Mouse (Mus musculus) CH12.LX (cell line): ENCODE data around the gene Aspn. TPM values are rescaled to one million over a fixed set of nuclear protein-coding genes. Genes with fewer than 3 reads are reported as not detected.
"Not testable (repeated sequence)": the region's sequence is repeated elsewhere in the genome, so short reads cannot be mapped to it uniquely, and the experiment has no call there.

Experiments used
- DNase-seq: peaks from one replicate; pipeline ENCODE4 v3.0.0-alpha.2; 2013; ENCODE audit errors: extremely low read depth
- H3K27ac ChIP-seq: 2 replicates; pipeline ENCODE4 v1.5.1; 2012; ENCODE audit warnings: low read depth, mild to moderate bottlenecking, control low read depth, moderate library complexity; ENCODE audit not compliant: insufficient read depth
- H3K27me3 ChIP-seq: replicated peaks from 2 replicates; pipeline ENCODE3; 2012; ENCODE audit warnings: inconsistent platforms
- H3K36me3 ChIP-seq, 2 experiments: replicated peaks in 1 of 2; 2 replicates each; pipeline versions ENCODE3 to v1.6.1; 2012; ENCODE audit warnings: inconsistent platforms in 1 of 2, low read length in 1 of 2, mild to moderate bottlenecking in 1 of 2, mixed read lengths in 1 of 2, moderate library complexity in 1 of 2; ENCODE audit not compliant: control insufficient read depth in 1 of 2, insufficient read depth in 1 of 2
- H3K4me1 ChIP-seq, 2 experiments: 2 replicates each; pipeline ENCODE4 v1.6.1; 2012; ENCODE audit warnings: inconsistent platforms in 1 of 2, moderate library complexity in 1 of 2; ENCODE audit not compliant: insufficient read depth in 2 of 2, control insufficient read depth in 1 of 2
- H3K4me2 ChIP-seq: 2 replicates; pipeline ENCODE4 v1.6.1; 2012; ENCODE audit warnings: low read depth, mild to moderate bottlenecking, control low read depth; ENCODE audit not compliant: poor library complexity, insufficient read depth, severe bottlenecking
- H3K4me3 ChIP-seq, 3 experiments: fragments of 150-350 bp in 1 of 3; sonication (generic) in 1 of 3; replicated peaks in 1 of 3; 2 replicates each; pipeline versions ENCODE3 to v1.5.1; 2011 to 2012; ENCODE audit warnings: low read depth in 2 of 3, low read length in 2 of 3, mild to moderate bottlenecking in 2 of 3, moderate library complexity in 2 of 3, control low read depth in 1 of 3, improper control_type of control experiment in 1 of 3, inconsistent platforms in 1 of 3, mixed read lengths in 1 of 3; ENCODE audit not compliant: poor library complexity in 1 of 3
- H3K79me2 ChIP-seq: replicated peaks from 2 replicates; pipeline ENCODE4 v1.6.1; 2012; ENCODE audit warnings: mild to moderate bottlenecking, moderate library complexity; ENCODE audit not compliant: control insufficient read depth, poor library complexity, insufficient read depth, severe bottlenecking; ENCODE audit errors: extremely low read depth
- H3K9ac ChIP-seq: 2 replicates; pipeline ENCODE4 v1.6.1; 2012; ENCODE audit warnings: low read depth, mild to moderate bottlenecking, control low read depth, moderate library complexity; ENCODE audit not compliant: insufficient read depth
- H3K9me3 ChIP-seq: replicated peaks from 2 replicates; pipeline ENCODE3; 2012; ENCODE audit warnings: low read length, inconsistent platforms, mixed read lengths
- BHLHE40 ChIP-seq: IDR thresholded peaks from 2 replicates; pipeline ENCODE4 v1.6.1; 2011; ENCODE audit warnings: mild to moderate bottlenecking, low read depth, low read length, improper control_type of control experiment
- CHD1 ChIP-seq: IDR thresholded peaks from 2 replicates; pipeline ENCODE4 v1.6.1; 2012; ENCODE audit warnings: low read depth, low read length, improper control_type of control experiment, inconsistent platforms
- CHD2 ChIP-seq: IDR thresholded peaks from 2 replicates; pipeline ENCODE4 v1.6.1; 2011; ENCODE audit warnings: low read length, improper control_type of control experiment
- CTCF ChIP-seq, 2 experiments: IDR thresholded peaks in 1 of 2; conservative IDR thresholded peaks in 1 of 2; 2 replicates each; pipeline ENCODE4 v1.5.1; 2011 to 2012; ENCODE audit warnings: low read depth in 2 of 2, low read length in 2 of 2, improper control_type of control experiment in 1 of 2, inconsistent platforms in 1 of 2, mild to moderate bottlenecking in 1 of 2, moderate library complexity in 1 of 2
- ELF1 ChIP-seq: IDR thresholded peaks from 2 replicates; pipeline ENCODE4 v1.6.1; 2014; ENCODE audit warnings: low read depth, mild to moderate bottlenecking, inconsistent platforms, low read length, improper control_type of control experiment
- EP300 ChIP-seq: IDR thresholded peaks from 2 replicates; pipeline ENCODE4 v1.6.1; 2011; ENCODE audit warnings: low read length, improper control_type of control experiment
- ETS1 ChIP-seq: conservative IDR thresholded peaks from 2 replicates; pipeline ENCODE4 v1.6.1; 2012; ENCODE audit warnings: low read depth, mild to moderate bottlenecking, inconsistent platforms, low read length, improper control_type of control experiment, moderate library complexity
- GABPA ChIP-seq: IDR thresholded peaks from 2 replicates; pipeline ENCODE4 v1.6.1; 2012; ENCODE audit warnings: low read depth, low read length, improper control_type of control experiment, inconsistent platforms; ENCODE audit not compliant: insufficient replicate concordance
- IRF4 ChIP-seq: IDR thresholded peaks from 2 replicates; pipeline ENCODE4 v1.6.1; 2014; ENCODE audit warnings: low read depth, mild to moderate bottlenecking, inconsistent platforms, low read length, improper control_type of control experiment
- JUN ChIP-seq: IDR thresholded peaks from 2 replicates; pipeline ENCODE4 v1.6.1; 2011; ENCODE audit warnings: low read depth, mild to moderate bottlenecking, low read length, improper control_type of control experiment, moderate library complexity; ENCODE audit not compliant: insufficient read depth
- JUND ChIP-seq: conservative IDR thresholded peaks from 2 replicates; pipeline ENCODE4 v1.6.1; 2011; ENCODE audit warnings: low read depth, low read length, improper control_type of control experiment
- KAT2A ChIP-seq: IDR thresholded peaks from 2 replicates; pipeline ENCODE4 v1.6.1; 2012; ENCODE audit warnings: low read length, improper control_type of control experiment, inconsistent platforms; ENCODE audit not compliant: insufficient replicate concordance
- MAFK ChIP-seq: IDR thresholded peaks from 2 replicates; pipeline ENCODE4 v1.6.1; 2011; ENCODE audit warnings: low read length, improper control_type of control experiment; ENCODE audit not compliant: insufficient replicate concordance
- MAX ChIP-seq: IDR thresholded peaks from 2 replicates; pipeline ENCODE4 v1.6.1; 2011; ENCODE audit warnings: low read length, improper control_type of control experiment
- MAZ ChIP-seq: IDR thresholded peaks from 2 replicates; pipeline ENCODE4 v1.6.1; 2012; ENCODE audit warnings: low read depth, mild to moderate bottlenecking, inconsistent platforms, low read length, improper control_type of control experiment, moderate library complexity
- NELFE ChIP-seq: IDR thresholded peaks from 2 replicates; pipeline ENCODE4 v1.6.1; 2011; ENCODE audit warnings: low read depth, low read length, improper control_type of control experiment
- PAX5 ChIP-seq: IDR thresholded peaks from 2 replicates; pipeline ENCODE4 v1.6.1; 2012; ENCODE audit warnings: low read length, inconsistent platforms, mixed read lengths
- POLR2A ChIP-seq: IDR thresholded peaks from 2 replicates; pipeline ENCODE4 v1.6.1; 2011; ENCODE audit warnings: low read depth, mild to moderate bottlenecking, improper control_type of control experiment, low read length
- POLR2AphosphoS2 ChIP-seq: IDR thresholded peaks from 2 replicates; pipeline ENCODE4 v1.6.1; 2011; ENCODE audit warnings: low read depth, low read length, improper control_type of control experiment
- RAD21 ChIP-seq: IDR thresholded peaks from 2 replicates; pipeline ENCODE4 v1.6.1; 2011; ENCODE audit warnings: low read depth, mild to moderate bottlenecking, low read length, improper control_type of control experiment, moderate library complexity
- RCOR1 ChIP-seq: conservative IDR thresholded peaks from 2 replicates; pipeline ENCODE4 v1.6.1; 2012; ENCODE audit warnings: low read depth, mild to moderate bottlenecking, inconsistent platforms, low read length, improper control_type of control experiment
- SIN3A ChIP-seq: IDR thresholded peaks from 2 replicates; pipeline ENCODE4 v1.6.1; 2012; ENCODE audit warnings: low read length, improper control_type of control experiment, inconsistent platforms
- SMC3 ChIP-seq: IDR thresholded peaks from 2 replicates; pipeline ENCODE4 v1.6.1; 2011; ENCODE audit warnings: low read depth, low read length, improper control_type of control experiment
- TBP ChIP-seq: conservative IDR thresholded peaks from 2 replicates; pipeline ENCODE4 v1.6.1; 2011; ENCODE audit warnings: low read depth, low read length, improper control_type of control experiment
- USF1 ChIP-seq: IDR thresholded peaks from 2 replicates; pipeline ENCODE4 v1.6.1; 2014; ENCODE audit warnings: low read depth, mild to moderate bottlenecking, inconsistent platforms, low read length, improper control_type of control experiment
- ZC3H11A ChIP-seq: IDR thresholded peaks from 2 replicates; pipeline ENCODE4 v1.6.1; 2012; ENCODE audit warnings: low read depth, mild to moderate bottlenecking, inconsistent platforms, low read length, improper control_type of control experiment
- ZKSCAN1 ChIP-seq: IDR thresholded peaks from 2 replicates; pipeline ENCODE4 v1.6.1; 2012; ENCODE audit warnings: low read depth, inconsistent platforms, low read length, improper control_type of control experiment, borderline replicate concordance
- ZMIZ1 ChIP-seq: IDR thresholded peaks from 2 replicates; pipeline ENCODE4 v1.6.1; 2012; ENCODE audit warnings: low read depth, mild to moderate bottlenecking, inconsistent platforms, low read length, improper control_type of control experiment
- dilution Hi-C: fragments of 300-500 bp; cut with MboI; formaldehyde crosslinking; loops from 2 replicates; pipeline ENCODE4 v1.14.3; 2020; ENCODE audit warnings: low sequenced_read_pairs; ENCODE audit not compliant: extremely low pct_unique_long_range_greater_than_20kb, extremely low pct_ligation_motif_present
- in situ Hi-C: fragments of 300-500 bp; cut with MboI; formaldehyde crosslinking; loops from 3 replicates; pipeline ENCODE4 v1.14.3; 2019; ENCODE audit warnings: low sequenced_read_pairs, low pct_ligation_motif_present, low pct_unique_long_range_greater_than_20kb, mixed read lengths
- polyA plus RNA-seq: library from polyadenylated mRNA; unstranded; fragments of >175 nt; gene quantifications from 2 replicates; pipeline ENCODE4 v1.2.1, GENCODE M21; 2012; ENCODE audit warnings: low read depth; ENCODE audit not compliant: insufficient read length
- total RNA-seq, 2 experiments: library from RNA; depleted of rRNA; stranded (reverse); fragments of 300-350 nt in 1 of 2; fragments of >200 nt in 1 of 2; gene quantifications; 2 replicates each; pipeline ENCODE4 v1.2.3; 2012 to 2014

Aspn gene
- total and polyA plus RNA-seq, 3 experiments, result 0.23 TPM; not detected in 2

DNA sequence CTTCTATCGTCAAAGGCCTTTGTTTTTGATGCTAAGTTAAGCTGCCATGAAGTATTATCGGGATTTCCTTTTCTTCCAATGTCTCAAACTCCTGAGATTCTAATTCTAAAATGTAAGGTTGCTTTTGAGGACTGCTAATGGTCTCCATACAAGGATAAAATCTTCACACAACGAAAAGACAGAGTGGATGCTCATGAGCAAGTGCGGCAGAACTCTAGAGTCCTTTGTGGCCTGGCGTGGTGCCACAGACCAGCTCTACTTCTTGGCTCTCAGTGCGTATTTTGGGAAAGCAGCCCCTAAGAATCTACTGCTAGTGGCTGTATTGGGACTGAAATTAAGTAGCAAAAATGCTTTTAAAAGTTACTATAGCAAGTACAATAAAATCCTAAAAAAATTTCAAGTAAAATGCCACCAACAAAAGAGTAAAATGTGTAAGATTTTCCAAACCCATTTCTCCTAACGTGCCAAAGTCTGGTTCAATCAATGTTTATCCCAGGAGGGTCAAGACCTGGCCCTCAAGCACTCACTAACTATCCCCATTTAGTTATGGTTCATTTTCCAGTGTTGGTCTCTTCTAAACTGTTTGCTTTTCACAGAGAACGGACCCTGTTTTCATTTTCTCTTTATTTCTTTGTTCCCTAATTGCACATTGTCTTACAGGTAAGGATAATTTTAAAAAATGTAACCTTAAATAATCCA is 40.2 kb downstream of the Aspn start:
- Histone ChIP-seq H3K4me3 (no peak overlapping the region), H3K79me2 (no peaks in the 10 kb centered on the region), H3K36me3 (no peaks in the 10 kb centered on the region), H3K27ac (no peak overlapping the region), H3K9ac (no peak overlapping the region), H3K4me2 (no peak overlapping the region), H3K4me1 (peaks cover 0 to 5% of the 10 kb centered on the region in 2 experiments; a peak in 1 of 4 replicates), H3K27me3 (no peaks in the 10 kb centered on the region), H3K9me3 (no peaks in the 10 kb centered on the region)
- in situ Hi-C loops, result no loop called here
- dilution Hi-C loops, result no loop called here
- no peak for TF ChIP-seq ETS1
- TF ChIP-seq GABPA, result no peak
- no peak for TF ChIP-seq CHD1
- no peak for TF ChIP-seq ZMIZ1
- TF ChIP-seq ZKSCAN1, result no peak
- TF ChIP-seq SIN3A, result no peak
- TF ChIP-seq CTCF (conservative IDR thresholded peaks at IDR 0.05 in 1 of 2, IDR thresholded peaks at IDR 0.05 in 1 of 2; ENCODE audit: low read depth in 2 of 2, low read length in 2 of 2), result no peak
- no peak for TF ChIP-seq ZC3H11A
- no peak for TF ChIP-seq BHLHE40
- TF ChIP-seq KAT2A, result no peak
- no peak for TF ChIP-seq IRF4
- TF ChIP-seq MAFK, result no peak
- no peak for TF ChIP-seq POLR2A
- TF ChIP-seq RCOR1, result no peak
- no peak for TF ChIP-seq SMC3
- TF ChIP-seq, all 38 proteins: peak for 0
- DNase-seq, result no peak

DNA sequence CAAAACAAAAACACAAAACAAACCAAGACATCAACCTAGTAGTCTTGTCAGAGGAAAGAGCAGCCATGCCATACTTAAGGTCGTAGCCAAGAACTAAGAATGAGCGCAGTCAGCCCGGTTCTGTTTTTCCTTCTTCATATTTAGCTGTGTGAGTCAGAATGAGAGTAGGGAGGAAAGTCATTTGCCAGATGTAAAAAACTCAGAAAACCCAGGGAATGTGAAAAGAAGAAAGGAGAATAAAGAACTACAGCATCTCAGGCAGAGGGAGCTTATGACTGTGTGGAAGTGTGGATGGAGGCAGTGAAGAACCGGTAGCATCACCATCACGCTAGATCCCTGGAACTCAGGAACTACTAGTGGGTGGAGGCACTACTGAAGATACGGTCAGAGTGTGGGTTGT is 41.8 kb downstream of the Aspn start:
- no peak overlapping the region for H3K27ac ChIP-seq
- no peak for DNase-seq
- in situ Hi-C loops, result no loop called here
- no peaks in the 10 kb centered on the region for H3K27me3 ChIP-seq
- peaks cover 0 to 5% of the 10 kb centered on the region in 2 experiments; a peak in 1 of 4 replicates for H3K4me1 ChIP-seq
- H3K9ac ChIP-seq, result no peak overlapping the region
- no peaks in the 10 kb centered on the region for H3K9me3 ChIP-seq
- dilution Hi-C loops, result no loop called here
- TF ChIP-seq USF1 (no peak), CHD2 (no peak), GABPA (no peak), SMC3 (no peak), JUND (peak; percentile 55), POLR2AphosphoS2 (no peak), PAX5 (no peak), ELF1 (no peak), NELFE (no peak), TBP (no peak), RAD21 (no peak), IRF4 (peak; percentile 49; the same call in 1 of the 2 replicates), JUN (no peak), ZC3H11A (no peak), KAT2A (no peak), MAX (no peak), MAZ (no peak), MAFK (no peak), EP300 (peak; percentile 37; the same call in 1 of the 2 replicates)
- H3K36me3 ChIP-seq, result no peaks in the 10 kb centered on the region
- no peak overlapping the region for H3K4me2 ChIP-seq
- no peak overlapping the region for H3K4me3 ChIP-seq
- H3K79me2 ChIP-seq, result no peaks in the 10 kb centered on the region

DNA sequence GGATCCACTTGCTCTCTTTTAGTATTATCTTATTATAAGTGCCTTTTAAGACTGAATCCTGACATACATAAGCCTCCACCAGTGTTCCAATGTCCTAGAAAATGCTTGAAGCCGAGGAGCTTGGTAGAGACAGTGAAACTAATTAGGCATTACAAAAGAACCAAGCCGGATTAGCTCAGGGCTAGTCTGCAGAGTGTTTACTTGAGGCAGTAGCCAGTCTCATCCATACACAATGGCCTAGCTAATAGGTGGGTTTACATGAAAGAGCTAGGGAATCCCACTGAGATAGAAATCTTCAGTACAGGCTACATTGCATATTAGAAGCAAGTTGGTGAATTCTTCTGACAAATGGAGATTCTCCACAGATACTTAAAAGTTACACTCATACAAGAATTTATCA is 58.3 kb downstream of the Aspn start:
- dilution Hi-C loops, result not testable (repeated sequence)

More for the DNA sequence above, 58.3 kb downstream of the Aspn start:
- H3K79me2 ChIP-seq, H3K36me3 ChIP-seq, H3K27ac ChIP-seq, H3K9me3 ChIP-seq, H3K4me2 ChIP-seq, H3K27me3 ChIP-seq, H3K9ac ChIP-seq, H3K4me3 ChIP-seq, DNase-seq, H3K4me1 ChIP-seq, in situ Hi-C loops: not testable (repeated sequence)
